Mouse (Mus musculus) limb, embryonic 15.5 days (tissue): Measurements from ENCODE around the gene Ankrd31. TPM values are rescaled to one million over a fixed set of nuclear protein-coding genes. Genes with fewer than 3 reads are reported as not detected.
"Not testable (repeated sequence)": the region's sequence is repeated elsewhere in the genome, so short reads cannot be mapped to it uniquely, and the experiment has no call there.

Experiments used
- ATAC-seq: fragments of 200-750 bp; cut with Nextera tagmentation; 2 replicates; pipeline ENCODE4 v1.8.0; 2017; ENCODE audit warnings: low read depth, moderate TSS enrichment; ENCODE audit not compliant: insufficient number of reproducible peaks, low FRiP score, low TSS enrichment
- H3K27ac ChIP-seq: fragments of 300-500 bp; sonication (generic); 2 replicates; pipeline ENCODE4 v1.5.1; 2015; ENCODE audit warnings: moderate library complexity, mild to moderate bottlenecking, inconsistent platforms
- H3K27me3 ChIP-seq: fragments of 300-500 bp; sonication (generic); 2 replicates; pipeline ENCODE4 v1.6.1; 2015; ENCODE audit warnings: inconsistent platforms
- H3K36me3 ChIP-seq: fragments of 300-500 bp; sonication (generic); 2 replicates; pipeline ENCODE4 v1.6.1; 2015; ENCODE audit warnings: inconsistent platforms
- H3K4me1 ChIP-seq: fragments of 300-500 bp; sonication (generic); 2 replicates; pipeline ENCODE4 v1.6.1; 2015; ENCODE audit warnings: inconsistent platforms
- H3K4me2 ChIP-seq: fragments of 300-500 bp; sonication (generic); 2 replicates; pipeline ENCODE4 v1.6.1; 2015; ENCODE audit warnings: mild to moderate bottlenecking, inconsistent platforms
- H3K4me3 ChIP-seq: fragments of 300-500 bp; sonication (generic); 2 replicates; pipeline ENCODE4 v1.5.1; 2015; ENCODE audit warnings: mild to moderate bottlenecking, inconsistent platforms
- H3K9ac ChIP-seq: fragments of 300-500 bp; sonication (generic); 2 replicates; pipeline ENCODE4 v1.6.1; 2015; ENCODE audit warnings: inconsistent platforms
- H3K9me3 ChIP-seq: fragments of 300-500 bp; sonication (generic); 2 replicates; pipeline ENCODE4 v1.6.1; 2016; ENCODE audit warnings: inconsistent platforms
- WGBS: fragments of 180-500 bp; shearing (Covaris S2); methylation state at CpG from one replicate; pipeline ENCODE4 v1.1.7; 2015; 5-methylcytosine and 5-hydroxymethylcytosine counted together
- polyA plus RNA-seq: library from polyadenylated mRNA; unstranded; fragments of >200 nt; fragmentation: Nextera tagmentation; extraction: Ambion mirVana; gene quantifications from 2 replicates; pipeline ENCODE4 v1.2.1, GENCODE M21; 2015

Gene Ankrd31
- polyA plus RNA-seq, 1 experiment from 2014 or later: not detected

DNA sequence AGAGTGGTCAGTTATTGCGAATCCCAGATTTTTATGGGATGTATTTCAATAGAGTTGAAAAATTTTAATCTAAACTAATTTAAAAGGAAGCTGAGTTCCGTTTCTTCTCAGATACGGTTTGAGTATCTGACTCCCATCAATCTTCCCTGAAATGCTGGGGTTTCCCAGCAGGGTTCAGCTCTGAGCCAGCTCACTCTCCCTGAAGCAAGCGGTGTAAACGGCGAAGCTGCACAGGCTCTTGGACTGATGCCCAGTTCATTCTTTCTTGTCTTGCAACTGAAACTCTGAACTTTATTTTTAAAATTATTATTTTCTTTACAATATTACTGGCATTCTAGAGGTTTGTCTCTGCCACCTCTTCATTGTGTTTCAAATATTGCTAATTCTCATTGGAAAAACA lies 2.0 kb upstream of the Ankrd31 start:
- H3K9me3 ChIP-seq: no peaks in the 10 kb centered on the region
- H3K9ac ChIP-seq: no peak overlapping the region
- H3K4me1 ChIP-seq: no peaks in the 10 kb centered on the region
- no peak overlapping the region for H3K4me3 ChIP-seq
- ATAC-seq: no peak
- H3K4me2 ChIP-seq: no peak overlapping the region
- no peaks in the 10 kb centered on the region for H3K36me3 ChIP-seq
- H3K27ac ChIP-seq: no peak overlapping the region
- H3K27me3 ChIP-seq: no peaks in the 10 kb centered on the region
- WGBS: 17% methylated on average over 6 of the region's 6 CpGs

DNA sequence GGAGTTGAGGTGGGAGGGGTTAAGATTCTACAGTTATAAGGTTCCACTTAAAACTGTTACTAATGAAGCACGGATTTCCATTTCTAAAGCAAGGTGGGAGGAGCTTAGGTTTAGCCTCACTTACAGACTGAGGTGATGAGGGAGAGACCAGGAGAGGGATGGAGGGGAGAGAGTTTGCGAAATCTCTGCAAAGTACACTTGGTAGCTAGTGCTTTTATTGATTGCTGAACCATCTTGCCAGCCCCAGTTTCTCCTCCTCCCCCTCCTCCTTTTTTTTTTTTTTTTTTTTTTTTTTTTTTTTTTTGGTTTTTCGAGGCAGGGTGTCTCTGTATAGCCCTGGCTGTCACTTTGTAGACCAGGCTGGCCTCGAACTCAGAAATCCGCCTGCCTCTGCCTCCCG lies 1.8 kb downstream of the Ankrd31 start:
- no peak overlapping the region for H3K27ac ChIP-seq
- no peak overlapping the region for H3K4me3 ChIP-seq
- no peaks in the 10 kb centered on the region for H3K9me3 ChIP-seq
- H3K4me1 ChIP-seq: no peaks in the 10 kb centered on the region
- no peak overlapping the region for H3K9ac ChIP-seq
- ATAC-seq: no peak
- no peaks in the 10 kb centered on the region for H3K36me3 ChIP-seq
- no peak overlapping the region for H3K4me2 ChIP-seq
- H3K27me3 ChIP-seq: no peaks in the 10 kb centered on the region
- WGBS: 89% methylated on average over 6 of the region's 6 CpGs

DNA sequence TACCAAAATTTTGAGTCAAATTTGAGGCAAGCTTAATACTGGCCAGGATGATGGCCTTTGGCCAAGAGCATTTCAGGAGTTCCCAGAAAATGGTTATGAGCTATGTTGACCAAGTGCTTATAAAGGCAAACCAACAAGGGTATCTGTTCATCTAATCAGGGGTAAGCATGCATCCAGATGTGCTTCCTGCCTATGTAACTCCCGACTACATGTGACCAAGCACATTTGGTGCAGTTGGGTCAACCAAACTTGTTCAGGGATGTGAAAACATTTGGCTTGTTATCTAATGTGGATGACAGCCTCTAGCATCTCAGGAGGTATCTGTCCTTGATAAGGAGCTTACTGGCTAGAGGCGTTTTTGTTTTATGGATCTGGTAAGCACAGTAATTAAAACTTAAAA lies 12.8 kb downstream of the Ankrd31 start:
- Histone ChIP-seq H3K27ac (no peak overlapping the region), H3K27me3 (no peaks in the 10 kb centered on the region), H3K9me3 (no peaks in the 10 kb centered on the region), H3K4me3 (no peak overlapping the region), H3K4me2 (no peak overlapping the region), H3K9ac (no peak overlapping the region), H3K36me3 (no peaks in the 10 kb centered on the region), H3K4me1 (no peaks in the 10 kb centered on the region)
- ATAC-seq: no peak
- 78% methylated on average over 2 of the region's 2 CpGs for WGBS

DNA sequence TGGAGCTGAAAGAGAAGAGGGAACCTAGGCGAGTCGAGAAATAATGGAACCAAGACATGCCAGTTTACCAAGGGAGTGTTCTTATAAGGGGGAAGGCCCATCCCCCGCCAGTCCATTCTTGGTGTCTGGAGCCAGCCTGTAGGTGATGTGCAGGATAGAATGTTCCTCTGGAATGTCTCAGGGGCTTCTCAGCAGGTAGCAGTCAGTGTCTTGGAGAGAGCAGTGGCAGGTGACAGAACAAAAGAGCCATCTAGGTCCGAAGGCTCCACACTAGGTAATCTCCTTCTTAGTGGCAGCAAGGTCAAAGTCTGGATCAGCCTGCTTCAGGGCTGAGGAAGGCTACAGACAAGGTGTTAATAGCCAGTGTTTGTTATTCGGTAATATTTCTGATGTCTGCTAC lies 38.0 kb downstream of the Ankrd31 start:
- H3K4me3 ChIP-seq, H3K4me2 ChIP-seq, H3K27me3 ChIP-seq, H3K4me1 ChIP-seq, H3K27ac ChIP-seq, H3K9ac ChIP-seq, H3K36me3 ChIP-seq, H3K9me3 ChIP-seq, ATAC-seq: not testable (repeated sequence)
- WGBS: 86% methylated on average over 5 of the region's 5 CpGs

DNA sequence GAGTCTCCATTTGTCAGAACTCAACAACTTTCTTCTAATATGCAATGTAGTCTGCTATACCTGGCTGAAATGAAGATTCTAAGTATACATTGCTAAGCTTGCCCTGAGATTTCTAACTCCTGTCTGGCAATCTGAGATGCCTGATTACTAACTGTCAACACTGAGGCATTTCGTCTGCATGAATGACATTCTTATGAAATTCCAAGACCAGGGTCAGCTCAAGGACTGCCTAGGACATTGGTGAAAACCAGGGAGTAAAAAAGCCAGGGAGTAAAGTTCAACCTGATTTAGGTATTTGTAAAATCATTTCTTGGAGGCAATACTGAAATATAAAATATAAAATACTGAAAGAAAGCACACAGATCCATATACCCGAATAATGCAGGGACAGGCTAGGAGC lies 45.4 kb downstream of the Ankrd31 start:
- 79% methylated on average over 2 of the region's 2 CpGs for WGBS
- Histone ChIP-seq H3K27me3 (no peaks in the 10 kb centered on the region), H3K27ac (no peak overlapping the region), H3K9ac (no peak overlapping the region), H3K9me3 (no peaks in the 10 kb centered on the region), H3K4me2 (no peak overlapping the region), H3K36me3 (no peaks in the 10 kb centered on the region), H3K4me3 (no peak overlapping the region), H3K4me1 (no peaks in the 10 kb centered on the region)
- no peak for ATAC-seq

DNA sequence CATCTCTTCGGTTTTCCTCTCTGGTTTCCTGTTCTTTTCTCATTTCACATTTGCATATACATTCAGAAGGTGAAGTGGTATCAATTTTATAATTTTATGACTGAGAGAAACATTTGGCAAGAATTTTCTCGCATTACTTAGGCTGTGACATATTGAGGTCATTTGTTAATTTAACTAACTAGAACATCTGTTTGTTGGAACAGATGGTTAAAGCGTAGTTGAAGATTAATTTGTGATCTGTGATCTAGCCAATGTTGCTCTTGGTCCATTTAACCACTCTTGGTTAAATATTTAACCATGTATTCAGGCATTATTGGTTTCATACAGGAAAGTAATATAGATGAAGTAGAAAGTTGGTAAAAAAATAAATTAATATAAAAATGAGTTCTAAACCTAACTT lies 47.2 kb downstream of the Ankrd31 start:
- ATAC-seq: no peak
- no peak overlapping the region for H3K4me2 ChIP-seq

DNA sequence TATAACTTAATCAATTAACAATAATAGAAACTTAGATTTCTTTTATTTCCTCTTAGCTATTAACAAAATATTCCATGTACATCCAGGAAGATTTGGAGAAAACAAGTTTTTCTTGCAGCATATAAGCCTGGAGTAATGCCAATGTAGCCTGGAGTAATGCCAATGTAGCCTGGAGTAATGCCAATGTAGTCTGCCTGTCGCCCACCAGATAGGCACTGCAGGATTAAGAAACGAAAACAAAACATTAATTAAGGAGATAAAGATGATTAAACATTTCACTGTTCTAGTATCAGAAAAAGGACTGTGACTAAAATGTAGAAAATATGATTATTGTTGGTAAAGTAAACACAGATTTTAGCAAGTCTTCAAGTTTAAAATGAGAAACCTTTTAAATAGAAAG lies 49.4 kb downstream of the Ankrd31 start:
- Histone ChIP-seq H3K27me3 (no peaks in the 10 kb centered on the region), H3K27ac (no peak overlapping the region), H3K9me3 (no peaks in the 10 kb centered on the region), H3K4me3 (no peak overlapping the region), H3K36me3 (no peaks in the 10 kb centered on the region), H3K4me2 (no peak overlapping the region), H3K4me1 (no peaks in the 10 kb centered on the region), H3K9ac (no peak overlapping the region)
- ATAC-seq: no peak
- WGBS: 23% methylated on average over 2 of the region's 2 CpGs

More for the DNA sequence above, 47.2 kb downstream of the Ankrd31 start:
- no peaks in the 10 kb centered on the region for H3K4me1 ChIP-seq
- H3K9ac ChIP-seq: no peak overlapping the region
- WGBS: 67% methylated on average over 3 of the region's 3 CpGs
- H3K9me3 ChIP-seq: no peaks in the 10 kb centered on the region
- H3K4me3 ChIP-seq: no peak overlapping the region
- H3K27ac ChIP-seq: no peak overlapping the region
- H3K27me3 ChIP-seq: no peaks in the 10 kb centered on the region
- H3K36me3 ChIP-seq: no peaks in the 10 kb centered on the region

DNA sequence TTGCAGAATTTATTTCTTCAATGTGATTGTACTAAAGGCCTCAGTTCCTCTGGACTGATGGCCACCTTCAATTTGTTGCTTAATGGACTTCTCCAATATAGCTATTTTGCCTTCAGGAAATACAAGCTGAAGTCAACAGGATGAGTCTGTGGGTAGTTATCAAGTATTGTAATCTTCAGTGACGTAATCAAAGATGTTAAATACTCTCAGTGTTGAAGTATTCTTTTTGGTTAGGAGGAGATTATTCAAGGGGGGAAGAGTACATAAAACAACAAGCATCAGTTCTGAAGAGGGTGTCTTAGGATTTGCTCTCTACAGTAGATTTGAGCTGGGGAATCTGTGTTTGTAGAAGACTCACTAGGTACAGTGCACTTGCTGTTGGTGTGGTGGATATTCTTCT lies 101.7 kb downstream of the Ankrd31 start:
- H3K4me2 ChIP-seq: no peak overlapping the region
- H3K27ac ChIP-seq: no peak overlapping the region
- H3K27me3 ChIP-seq: no peaks in the 10 kb centered on the region
- H3K9me3 ChIP-seq: no peaks in the 10 kb centered on the region
- 82% methylated on average over 1 of the region's 1 CpGs for WGBS
- no peaks in the 10 kb centered on the region for H3K4me1 ChIP-seq
- H3K9ac ChIP-seq: no peak overlapping the region
- no peak overlapping the region for H3K4me3 ChIP-seq
- no peak for ATAC-seq
- H3K36me3 ChIP-seq: no peaks in the 10 kb centered on the region

DNA sequence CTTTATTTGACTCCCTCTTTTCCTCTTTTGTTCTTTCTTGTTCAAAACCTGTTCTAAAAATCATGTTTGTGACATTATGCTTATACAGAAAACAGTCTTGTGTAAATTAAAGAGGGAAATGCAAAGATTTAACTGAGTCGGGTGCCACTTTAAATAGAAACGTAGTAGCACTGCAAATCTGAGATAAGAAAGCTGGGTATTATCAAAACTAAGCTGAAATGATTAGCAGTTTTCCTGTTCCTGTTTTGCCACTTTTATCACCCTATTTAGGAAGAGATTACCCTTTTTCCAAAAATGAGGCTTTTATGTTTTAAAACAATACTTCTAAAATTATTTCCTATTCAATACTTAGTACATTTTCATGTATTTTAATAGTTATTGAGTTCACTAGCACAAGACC lies 104.1 kb downstream of the Ankrd31 start:
- no peaks in the 10 kb centered on the region for H3K4me1 ChIP-seq
- 72% methylated on average over 2 of the region's 2 CpGs for WGBS
- no peak for ATAC-seq

DNA sequence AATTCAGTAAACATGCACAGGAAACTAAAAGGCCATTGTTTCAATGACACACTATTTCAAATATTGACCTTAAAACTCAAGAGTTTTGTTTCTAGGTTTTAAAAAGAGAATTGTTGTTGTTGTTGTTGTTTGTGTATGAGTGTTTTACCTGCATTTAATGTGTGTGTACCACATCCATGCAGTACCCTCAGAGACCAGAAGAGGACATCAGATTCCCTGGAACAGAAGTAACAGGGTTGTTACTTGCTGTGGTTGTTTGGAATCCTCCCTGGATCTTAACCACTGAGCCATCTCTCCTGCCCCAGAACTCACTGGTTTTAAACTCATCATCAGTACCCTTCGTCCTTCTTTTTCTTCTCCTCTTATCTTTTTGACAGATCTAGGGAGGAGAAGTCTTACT lies 105.2 kb downstream of the Ankrd31 start:
- Histone ChIP-seq H3K4me2 (no peak overlapping the region), H3K9ac (no peak overlapping the region), H3K9me3 (no peaks in the 10 kb centered on the region), H3K27ac (no peak overlapping the region), H3K36me3 (no peaks in the 10 kb centered on the region), H3K27me3 (no peaks in the 10 kb centered on the region), H3K4me3 (no peak overlapping the region), H3K4me1 (no peaks in the 10 kb centered on the region)
- no peak for ATAC-seq
- 59% methylated on average over 1 of the region's 1 CpGs for WGBS

More for the DNA sequence above, 104.1 kb downstream of the Ankrd31 start:
- H3K4me3 ChIP-seq: no peak overlapping the region
- no peak overlapping the region for H3K27ac ChIP-seq
- H3K9ac ChIP-seq: no peak overlapping the region
- no peaks in the 10 kb centered on the region for H3K9me3 ChIP-seq
- H3K27me3 ChIP-seq: no peaks in the 10 kb centered on the region
- no peaks in the 10 kb centered on the region for H3K36me3 ChIP-seq
- H3K4me2 ChIP-seq: no peak overlapping the region

DNA sequence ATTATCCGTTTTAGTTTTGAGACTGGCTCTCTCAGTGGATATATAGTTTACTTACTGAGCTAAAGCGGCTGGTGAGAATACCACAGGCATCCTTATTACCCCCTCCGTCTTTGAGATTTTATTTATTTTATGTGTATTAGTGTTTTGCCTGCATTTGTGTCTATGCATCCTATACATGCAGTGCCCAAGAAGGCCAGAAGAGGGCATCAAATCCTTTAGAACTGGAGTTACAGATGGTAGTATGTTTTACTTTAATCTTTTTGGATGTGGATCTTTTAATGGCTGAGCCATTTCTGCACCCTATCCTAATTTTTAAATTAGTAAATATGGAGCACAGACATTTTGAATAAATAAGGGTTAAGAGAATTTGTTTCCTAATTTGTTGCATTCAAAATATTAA lies 107.1 kb downstream of the Ankrd31 start:
- H3K27ac ChIP-seq: no peak overlapping the region
- H3K4me1 ChIP-seq: no peaks in the 10 kb centered on the region
- H3K27me3 ChIP-seq: no peaks in the 10 kb centered on the region
- ATAC-seq: no peak
- no peaks in the 10 kb centered on the region for H3K36me3 ChIP-seq
- H3K9ac ChIP-seq: no peak overlapping the region
- WGBS: 19% methylated on average over 3 of the region's 3 CpGs
- H3K4me2 ChIP-seq: no peak overlapping the region
- no peaks in the 10 kb centered on the region for H3K9me3 ChIP-seq
- H3K4me3 ChIP-seq: no peak overlapping the region

DNA sequence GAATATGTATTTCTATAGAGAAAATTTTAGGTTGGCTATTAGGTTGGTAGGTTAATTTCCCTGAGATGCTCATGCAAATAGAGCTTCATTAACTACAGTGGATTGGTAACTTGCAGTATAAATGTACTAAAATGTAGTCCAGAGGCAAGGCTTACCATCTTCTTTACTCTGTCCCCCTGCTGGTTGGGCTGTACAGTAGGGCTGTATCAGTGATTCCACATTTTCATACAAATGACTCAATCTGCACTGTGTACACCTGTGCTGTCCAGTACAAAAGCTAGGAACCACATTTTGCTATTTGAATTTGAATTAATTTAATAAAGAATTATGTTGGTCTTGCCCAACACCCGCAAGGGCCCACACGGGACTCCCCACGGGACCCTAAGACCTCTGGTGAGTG lies 111.1 kb downstream of the Ankrd31 start:
- WGBS: 89% methylated on average over 3 of the region's 3 CpGs
- Histone ChIP-seq H3K4me3 (no peak overlapping the region), H3K9me3 (no peaks in the 10 kb centered on the region), H3K27me3 (no peaks in the 10 kb centered on the region), H3K4me2 (no peak overlapping the region), H3K4me1 (no peaks in the 10 kb centered on the region), H3K36me3 (no peaks in the 10 kb centered on the region), H3K27ac (no peak overlapping the region), H3K9ac (no peak overlapping the region)
- no peak for ATAC-seq

DNA sequence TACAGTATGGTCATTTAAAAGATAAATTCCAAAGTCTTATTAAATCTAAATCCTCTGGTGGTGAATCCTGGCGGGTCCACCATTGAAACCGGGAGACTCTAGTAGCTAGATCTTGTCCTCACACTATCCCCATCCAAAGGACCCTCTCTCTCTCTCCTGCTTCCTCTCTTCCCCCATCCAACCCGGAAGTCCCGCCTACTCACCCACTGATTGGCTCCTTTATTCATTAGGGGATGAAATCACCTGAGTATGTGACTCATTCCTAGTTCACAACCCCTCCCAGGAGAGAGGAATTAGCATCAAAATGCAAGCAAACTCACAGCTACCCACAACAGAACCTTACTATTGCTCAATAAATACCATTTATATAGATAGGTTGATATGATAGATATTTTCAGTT lies 122.7 kb downstream of the Ankrd31 start:
- H3K9me3 ChIP-seq: no peaks in the 10 kb centered on the region
- no peak overlapping the region for H3K9ac ChIP-seq
- WGBS: 87% methylated on average over 4 of the region's 4 CpGs
- H3K27me3 ChIP-seq: no peaks in the 10 kb centered on the region
- no peak overlapping the region for H3K27ac ChIP-seq
- no peak overlapping the region for H3K4me3 ChIP-seq
- no peak overlapping the region for H3K4me2 ChIP-seq
- ATAC-seq: no peak
- no peaks in the 10 kb centered on the region for H3K4me1 ChIP-seq
- H3K36me3 ChIP-seq: no peaks in the 10 kb centered on the region
